Mouse (Mus musculus): ENCODE data around the gene Phpt1. TPM values are rescaled to one million over a fixed set of nuclear protein-coding genes. Genes with fewer than 3 reads are reported as not detected.

The Phpt1 gene
- total RNA-seq, 2 experiments from 2014 or later, result 62.5 to 68.3 TPM

GRCm38 (mm10) chr2:25582466-25583119 lies 7.6 kb upstream of the Phpt1 start:
- peak; percentile 84 to 87 for DNase-seq

- no peak for DNase-seq
Measured at GRCm38 (mm10) chr2:25581901-25582301, 6.9 kb upstream of the Phpt1 start.

GRCm38 (mm10) chr2:25581294-25581864 lies 6.4 kb upstream of the Phpt1 start, which contains the start of gene Ajm1:
Gene Ajm1, minus strand, starts transcription at chr2:25581757.
- DNase-seq, result peak; percentile 77

GRCm38 (mm10) chr2:25580621-25581101 lies 5.6 kb upstream of the Phpt1 start:
- DNase-seq, result peak in 1 of 2 experiments; percentile 66

- DNase-seq, result no peak
Measured at GRCm38 (mm10) chr2:25579737-25580460, 4.9 kb upstream of the Phpt1 start.

GRCm38 (mm10) chr2:25578796-25579736 lies 4.0 kb upstream of the Phpt1 start:
- no peak for DNase-seq

- no peak for DNase-seq
Measured at GRCm38 (mm10) chr2:25577951-25578795, 3.1 kb upstream of the Phpt1 start.

- DNase-seq, result no peak
Measured at GRCm38 (mm10) chr2:25576965-25577891, 2.2 kb upstream of the Phpt1 start.

- DNase-seq, result no peak
Measured at GRCm38 (mm10) chr2:25576028-25576850, 1.2 kb upstream of the Phpt1 start.

- no peak for DNase-seq
Measured at GRCm38 (mm10) chr2:25575432-25576027, 506 bp upstream of the Phpt1 start.

GRCm38 (mm10) chr2:25574136-25574535 lies 888 bp downstream of the Phpt1 start:
- no peak for DNase-seq

- no peak for DNase-seq
Measured at GRCm38 (mm10) chr2:25573068-25573467, 2.0 kb downstream of the Phpt1 start.

GRCm38 (mm10) chr2:25571221-25571620 lies 3.8 kb downstream of the Phpt1 start:
- no peak for DNase-seq

- DNase-seq, result no peak
Measured at GRCm38 (mm10) chr2:25569323-25569722, 5.7 kb downstream of the Phpt1 start.

GRCm38 (mm10) chr2:25568473-25569019 lies 6.5 kb downstream of the Phpt1 start:
- DNase-seq, result no peak

GRCm38 (mm10) chr2:25566558-25566957 lies 8.5 kb downstream of the Phpt1 start:
- peak in 1 of 2 experiments; percentile 1 for DNase-seq

- peak in 1 of 2 experiments; percentile 2 for DNase-seq
Measured at GRCm38 (mm10) chr2:25565741-25566140, 9.3 kb downstream of the Phpt1 start.

- DNase-seq, result no peak
Measured at GRCm38 (mm10) chr2:25561946-25562345, 13.1 kb downstream of the Phpt1 start.
